Comparison of ENCODE assay signal across 11 mouse cellular contexts in genomic region chr8:117410901-117411300, GRCm38 (mm10).
DNase-seq lines count a peak whose midpoint lies in the region; ATAC-seq and TF ChIP-seq lines count a peak whose summit lies in the region.
"Had no signal": no experiment of that assay in that cellular context is flagged by ENCODE, and none has a peak within 500 bp of the region (broad histone marks: within the 10 kb centered on the region; RNA-seq: fewer than 3 reads in every experiment).

No protein-coding gene starts in this region.

- 0 out of 2 replicates have a peak, but pooled peaks cover 2% of the 10 kb centered on the region for H3K27me3 ChIP-seq in heart, embryonic 11.5 days (ENCODE audit: control insufficient read depth, insufficient read depth, low read length)
- H3K27me3 ChIP-seq in intestine, postnatal 0 days (replicated peaks; ENCODE audit: control insufficient read depth, insufficient read depth, low read length), result no peaks in the 10 kb centered on the region
- no peaks in the 10 kb centered on the region for H3K27me3 ChIP-seq in liver, embryonic 12.5 days (replicated peaks)
- H3K27me3 ChIP-seq: limb, embryonic 12.5 days had no signal

- no peak overlapping the region for H3K27ac ChIP-seq in heart, embryonic 11.5 days (ENCODE audit: low read depth, low read length)
- 0 out of 2 replicates have a peak overlapping the region, but pooled peaks have one; percentile 50 for H3K27ac ChIP-seq in intestine, postnatal 0 days (ENCODE audit: low read depth, low read length)
- H3K27ac ChIP-seq in liver, embryonic 12.5 days, result no peak overlapping the region
- H3K27ac ChIP-seq: limb, embryonic 12.5 days had no signal

- peaks cover 12% of the 10 kb centered on the region for H3K4me1 ChIP-seq in heart, embryonic 11.5 days (ENCODE audit: control insufficient read depth, insufficient read depth, low read length)
- 0 out of 2 replicates have a peak, but pooled peaks cover 2% of the 10 kb centered on the region for H3K4me1 ChIP-seq in intestine, postnatal 0 days (replicated peaks; ENCODE audit: control insufficient read depth, insufficient read depth, low read length)
- 0 out of 2 replicates have a peak, but pooled peaks cover 5% of the 10 kb centered on the region for H3K4me1 ChIP-seq in liver, embryonic 12.5 days

- no peaks in the 10 kb centered on the region for H3K9me3 ChIP-seq in heart, embryonic 11.5 days (replicated peaks; ENCODE audit: control insufficient read depth, low read length)
- no peaks in the 10 kb centered on the region for H3K9me3 ChIP-seq in intestine, postnatal 0 days (ENCODE audit: control insufficient read depth)
- no peaks in the 10 kb centered on the region for H3K9me3 ChIP-seq in liver, embryonic 12.5 days (replicated peaks)
- H3K9me3 ChIP-seq: limb, embryonic 12.5 days had no signal

- peak; percentile 32 to 73 for DNase-seq in heart, adult 18-20 months
- DNase-seq in ZHBTc4 (ENCODE audit: low read depth, low spot score), result peak; percentile 36
- DNase-seq in kidney, postnatal 14 days, result peak; percentile 74
- no peak for DNase-seq in layer of hippocampus, postnatal 25 days (ENCODE audit: extremely low spot score in 1 of 2, low spot score in 1 of 2)
- DNase-seq: cerebellum, adult 18-20 months had no signal

- no peaks in the 10 kb centered on the region for H3K36me3 ChIP-seq in heart, embryonic 11.5 days (ENCODE audit: control insufficient read depth, insufficient read depth, low read length)
- H3K36me3 ChIP-seq in intestine, postnatal 0 days (ENCODE audit: control insufficient read depth, insufficient read depth), result peaks cover 24% of the 10 kb centered on the region
- peaks cover 31% of the 10 kb centered on the region for H3K36me3 ChIP-seq in liver, embryonic 12.5 days

- no peak overlapping the region for H3K4me3 ChIP-seq in heart, embryonic 11.5 days (ENCODE audit: low read depth, low read length)
- H3K4me3 ChIP-seq in intestine, postnatal 0 days (ENCODE audit: low read depth, low read length), result no peak overlapping the region
- no peak overlapping the region for H3K4me3 ChIP-seq in liver, embryonic 12.5 days
- H3K4me3 ChIP-seq: limb, embryonic 12.5 days had no signal

- 69% methylated on average over 10 of the region's 10 CpGs for WGBS in heart, embryonic 11.5 days (ENCODE audit: insufficient replicate concordance)
- 56% methylated on average over 10 of the region's 10 CpGs for WGBS in intestine, postnatal 0 days
- 83% methylated on average over 10 of the region's 10 CpGs for WGBS in liver, embryonic 12.5 days (ENCODE audit: insufficient replicate concordance)

- no peak for ATAC-seq in heart, embryonic 11.5 days (replicated peaks; ENCODE audit: insufficient number of reproducible peaks, low FRiP score, low TSS enrichment)
- ATAC-seq in intestine, postnatal 0 days, result no peak
- no peak for ATAC-seq in cerebellum, adult (ENCODE audit: insufficient number of reproducible peaks, low FRiP score, low TSS enrichment)
- no peak for ATAC-seq in liver, embryonic 12.5 days

- no peak overlapping the region for H3K4me2 ChIP-seq in heart, embryonic 11.5 days
- peak overlapping the region; percentile 27 for H3K4me2 ChIP-seq in intestine, postnatal 0 days (replicated peaks; ENCODE audit: low read depth)
- no peak overlapping the region for H3K4me2 ChIP-seq in liver, embryonic 12.5 days
- H3K4me2 ChIP-seq: limb, embryonic 12.5 days; lung, embryonic 14.5 days had no signal

- no peak overlapping the region for H3K9ac ChIP-seq in heart, embryonic 11.5 days (ENCODE audit: low read depth, low read length)
- H3K9ac ChIP-seq in intestine, postnatal 0 days (ENCODE audit: low read depth, low read length), result no peak overlapping the region
- H3K9ac ChIP-seq in liver, embryonic 12.5 days, result no peak overlapping the region
- H3K9ac ChIP-seq: limb, embryonic 12.5 days; lung, embryonic 14.5 days had no signal

- no peak for TF ChIP-seq CTCF in intestine, postnatal 0 days (IDR thresholded peaks at IDR 0.05; ENCODE audit: low read depth)

Comparison
In these comparisons a context has a peak if more than half of its experiments do, and no peak if none do; other contexts are left out.
1. DNase-seq: peak in heart, adult 18-20 months (2 of 2), ZHBTc4 (single experiment) and kidney, postnatal 14 days (single experiment); none in layer of hippocampus, postnatal 25 days (0 of 2).